Mouse (Mus musculus): ENCODE results near the gene Gm3376. TPM values are rescaled to one million over a fixed set of nuclear protein-coding genes. Genes with fewer than 3 reads are reported as not detected.

Gene Gm3376
- polyA plus RNA-seq (2015; fragmentation: Illumina TruSeq; extraction: RNeasy Lipid Tissue Mini Kit (QIAGEN cat#74804); ENCODE audit: low read depth, low replicate concordance): not detected

DNA sequence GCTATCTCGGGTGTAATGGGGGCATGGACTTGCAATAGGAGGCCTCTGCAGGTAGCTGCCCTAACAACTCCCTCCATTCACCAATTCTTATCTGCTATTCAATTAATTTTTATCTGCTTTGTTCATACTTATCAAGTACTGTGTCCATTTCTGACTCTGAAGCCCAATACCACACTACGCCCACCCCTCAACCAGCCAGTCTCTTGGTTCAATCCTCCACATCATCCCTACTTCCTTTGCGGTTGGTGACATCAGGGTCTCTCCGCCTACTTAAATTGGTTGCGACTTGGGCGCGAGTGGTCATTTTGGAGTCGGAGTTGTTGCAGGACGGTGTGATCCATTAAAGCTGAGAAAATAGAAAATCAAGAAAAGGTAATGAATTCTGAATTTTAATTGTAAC, at the start of gene Gm3376:
Gene Gm3376, plus strand, starts transcription at position 301 of the 400 bp plus-strand sequence.

